Mouse (Mus musculus) forebrain, embryonic 12.5 days (tissue): Measurements from ENCODE around the gene Zbtb11. TPM values are rescaled to one million over a fixed set of nuclear protein-coding genes. Genes with fewer than 3 reads are reported as not detected.
A peak's percentile ranks its signal among the peaks of the same experiment; 100 is the strongest.

Source experiments
- ATAC-seq: fragments of 200-750 bp; cut with Nextera tagmentation; 2 replicates; pipeline ENCODE4 v1.8.0; 2017; ENCODE audit warnings: moderate TSS enrichment; ENCODE audit not compliant: low FRiP score
- H3K27ac ChIP-seq: fragments of 300-500 bp; sonication (generic); 2 replicates; pipeline ENCODE4 v1.5.1; 2016; ENCODE audit warnings: mild to moderate bottlenecking
- H3K27me3 ChIP-seq: fragments of 300-500 bp; sonication (generic); 2 replicates; pipeline ENCODE4 v1.6.1; 2016; ENCODE audit warnings: mild to moderate bottlenecking
- H3K36me3 ChIP-seq: fragments of 300-500 bp; sonication (generic); replicated peaks from 2 replicates; pipeline ENCODE4 v1.6.1; 2016; ENCODE audit warnings: mild to moderate bottlenecking
- H3K4me1 ChIP-seq: fragments of 300-500 bp; sonication (generic); 2 replicates; pipeline ENCODE4 v1.6.1; 2016
- H3K4me2 ChIP-seq: fragments of 300-500 bp; sonication (generic); 2 replicates; pipeline ENCODE4 v1.6.1; 2016; ENCODE audit warnings: mild to moderate bottlenecking, moderate library complexity
- H3K4me3 ChIP-seq: fragments of 300-500 bp; sonication (generic); replicated peaks from 2 replicates; pipeline ENCODE4 v1.5.1; 2016; ENCODE audit warnings: mild to moderate bottlenecking
- H3K9ac ChIP-seq: fragments of 300-500 bp; sonication (generic); 2 replicates; pipeline ENCODE4 v1.6.1; 2016; ENCODE audit warnings: mild to moderate bottlenecking
- H3K9me3 ChIP-seq: fragments of 300-500 bp; sonication (generic); 2 replicates; pipeline ENCODE4 v1.6.1; 2016
- WGBS: fragments of 180-500 bp; shearing (Covaris S2); methylation state at CpG from one replicate; pipeline ENCODE4 v1.1.7; 2016; 5-methylcytosine and 5-hydroxymethylcytosine counted together
- polyA plus RNA-seq: library from polyadenylated mRNA; unstranded; fragments of >200 nt; fragmentation: Nextera tagmentation; extraction: Ambion mirVana; gene quantifications from 2 replicates; pipeline ENCODE4 v1.2.1, GENCODE M21; 2016

Zbtb11 gene
- polyA plus RNA-seq, 1 experiment from 2014 or later = 20.4 TPM

- H3K4me1 ChIP-seq = peaks cover 21% of the 10 kb centered on the region
- no peak for ATAC-seq
- peak overlapping the region; percentile 63 for H3K27ac ChIP-seq
- no peaks in the 10 kb centered on the region for H3K27me3 ChIP-seq
- H3K4me2 ChIP-seq = peak overlapping the region; percentile 78
- H3K9me3 ChIP-seq = no peaks in the 10 kb centered on the region
- H3K4me3 ChIP-seq = peak overlapping the region; percentile 100
- peaks cover 35% of the 10 kb centered on the region for H3K36me3 ChIP-seq
- WGBS = 61% methylated on average over 10 of the region's 10 CpGs
- H3K9ac ChIP-seq = no peak overlapping the region
Measured at GRCm38 (mm10) chr16:55972626-55973201, 969 bp upstream of the Zbtb11 start.

- H3K9ac ChIP-seq = peak overlapping the region; percentile 89
- H3K4me3 ChIP-seq = peak overlapping the region; percentile 100
- H3K27ac ChIP-seq = peak overlapping the region; percentile 87
- no peaks in the 10 kb centered on the region for H3K27me3 ChIP-seq
- ATAC-seq = peak; percentile 86
- under 1% methylated on average over 44 of the region's 55 CpGs for WGBS
- H3K36me3 ChIP-seq = peaks cover 32% of the 10 kb centered on the region
- H3K4me1 ChIP-seq = peaks cover 18% of the 10 kb centered on the region
- no peaks in the 10 kb centered on the region for H3K9me3 ChIP-seq
- peak overlapping the region; percentile 78 for H3K4me2 ChIP-seq
Measured at GRCm38 (mm10) chr16:55974256-55974902, 696 bp downstream of the Zbtb11 start.

- no peak for ATAC-seq
- Histone ChIP-seq H3K9me3 (no peaks in the 10 kb centered on the region), H3K36me3 (peaks cover 27% of the 10 kb centered on the region), H3K4me2 (peak overlapping the region; percentile 78), H3K27ac (peak overlapping the region; percentile 87), H3K27me3 (no peaks in the 10 kb centered on the region), H3K4me1 (peaks cover 18% of the 10 kb centered on the region), H3K4me3 (peak overlapping the region; percentile 100), H3K9ac (peak overlapping the region; percentile 89)
- 14% methylated on average over 14 of the region's 14 CpGs for WGBS
Measured at GRCm38 (mm10) chr16:55974903-55975285, 1.2 kb downstream of the Zbtb11 start.

- Histone ChIP-seq H3K4me1 (no peaks in the 10 kb centered on the region), H3K4me2 (no peak overlapping the region), H3K9ac (no peak overlapping the region), H3K27me3 (no peaks in the 10 kb centered on the region), H3K36me3 (peaks cover 32% of the 10 kb centered on the region), H3K27ac (no peak overlapping the region), H3K9me3 (no peaks in the 10 kb centered on the region), H3K4me3 (no peak overlapping the region)
- 92% methylated on average over 3 of the region's 3 CpGs for WGBS
- ATAC-seq = no peak
Measured at GRCm38 (mm10) chr16:55986001-55986400, 12.3 kb downstream of the Zbtb11 start.

GRCm38 (mm10) chr16:55990311-55990710 is 16.6 kb downstream of the Zbtb11 start:
- no peak for ATAC-seq
- Histone ChIP-seq H3K4me1 (no peaks in the 10 kb centered on the region), H3K4me2 (no peak overlapping the region), H3K27ac (no peak overlapping the region), H3K27me3 (no peaks in the 10 kb centered on the region), H3K36me3 (peaks cover 39% of the 10 kb centered on the region), H3K9ac (no peak overlapping the region), H3K4me3 (no peak overlapping the region), H3K9me3 (no peaks in the 10 kb centered on the region)
- 95% methylated on average over 4 of the region's 4 CpGs for WGBS

- Histone ChIP-seq H3K9ac (no peak overlapping the region), H3K4me3 (no peak overlapping the region), H3K4me1 (no peaks in the 10 kb centered on the region), H3K27ac (no peak overlapping the region), H3K4me2 (no peak overlapping the region), H3K9me3 (no peaks in the 10 kb centered on the region), H3K36me3 (peaks cover 45% of the 10 kb centered on the region), H3K27me3 (no peaks in the 10 kb centered on the region)
- WGBS = 89% methylated on average over 2 of the region's 2 CpGs
- no peak for ATAC-seq
Measured at GRCm38 (mm10) chr16:55994235-55994634, 20.6 kb downstream of the Zbtb11 start.

GRCm38 (mm10) chr16:56006798-56007197 is 33.1 kb downstream of the Zbtb11 start:
- peaks cover 61% of the 10 kb centered on the region for H3K36me3 ChIP-seq
- 97% methylated on average over 11 of the region's 11 CpGs for WGBS
- no peak for ATAC-seq

GRCm38 (mm10) chr16:56008862-56009261 is 35.2 kb downstream of the Zbtb11 start:
- H3K36me3 ChIP-seq = peaks cover 54% of the 10 kb centered on the region
- no peak overlapping the region for H3K4me3 ChIP-seq
- no peaks in the 10 kb centered on the region for H3K9me3 ChIP-seq
- no peak overlapping the region for H3K9ac ChIP-seq
- 100% methylated on average over 1 of the region's 1 CpGs for WGBS
- H3K4me1 ChIP-seq = no peaks in the 10 kb centered on the region
- no peak for ATAC-seq
- H3K27ac ChIP-seq = no peak overlapping the region
- H3K27me3 ChIP-seq = no peaks in the 10 kb centered on the region
- H3K4me2 ChIP-seq = no peak overlapping the region

More at GRCm38 (mm10) chr16:56006798-56007197, 33.1 kb downstream of the Zbtb11 start:
- H3K4me1 ChIP-seq = no peaks in the 10 kb centered on the region
- no peaks in the 10 kb centered on the region for H3K27me3 ChIP-seq
- no peak overlapping the region for H3K27ac ChIP-seq
- H3K9ac ChIP-seq = no peak overlapping the region
- no peaks in the 10 kb centered on the region for H3K9me3 ChIP-seq
- no peak overlapping the region for H3K4me2 ChIP-seq
- H3K4me3 ChIP-seq = no peak overlapping the region

GRCm38 (mm10) chr16:56012789-56013743 is 39.4 kb downstream of the Zbtb11 start:
- H3K9me3 ChIP-seq = no peaks in the 10 kb centered on the region
- peaks cover 43% of the 10 kb centered on the region for H3K36me3 ChIP-seq
- H3K27ac ChIP-seq = no peak overlapping the region
- no peak overlapping the region for H3K4me3 ChIP-seq
- no peak overlapping the region for H3K4me2 ChIP-seq
- no peak overlapping the region for H3K9ac ChIP-seq
- peak; percentile 49; the same call in 1 of the 2 replicates for ATAC-seq
- H3K27me3 ChIP-seq = no peaks in the 10 kb centered on the region
- WGBS = 92% methylated on average over 10 of the region's 10 CpGs
- H3K4me1 ChIP-seq = no peaks in the 10 kb centered on the region

GRCm38 (mm10) chr16:56014076-56014475 is 40.4 kb downstream of the Zbtb11 start:
- no peak overlapping the region for H3K4me3 ChIP-seq
- H3K4me2 ChIP-seq = no peak overlapping the region
- H3K9me3 ChIP-seq = no peaks in the 10 kb centered on the region
- no peak overlapping the region for H3K9ac ChIP-seq
- H3K4me1 ChIP-seq = no peaks in the 10 kb centered on the region
- WGBS = 89% methylated on average over 7 of the region's 7 CpGs
- peaks cover 50% of the 10 kb centered on the region for H3K36me3 ChIP-seq
- no peaks in the 10 kb centered on the region for H3K27me3 ChIP-seq
- ATAC-seq = no peak
- H3K27ac ChIP-seq = no peak overlapping the region

GRCm38 (mm10) chr16:56019660-56020059 is 46.0 kb downstream of the Zbtb11 start:
- no peak overlapping the region for H3K9ac ChIP-seq
- peaks cover 53% of the 10 kb centered on the region for H3K36me3 ChIP-seq
- ATAC-seq = no peak
- no peaks in the 10 kb centered on the region for H3K27me3 ChIP-seq
- no peak overlapping the region for H3K27ac ChIP-seq
- WGBS = 96% methylated on average over 7 of the region's 7 CpGs
- no peak overlapping the region for H3K4me3 ChIP-seq
- no peaks in the 10 kb centered on the region for H3K9me3 ChIP-seq
- no peak overlapping the region for H3K4me2 ChIP-seq
- H3K4me1 ChIP-seq = no peaks in the 10 kb centered on the region
